Mouse (Mus musculus) CD8-positive naive resting alpha-beta T cell, adult 57 days (primary cell): Measurements from ENCODE around the gene Ryr2. TPM values are rescaled to one million over a fixed set of nuclear protein-coding genes. Genes with fewer than 3 reads are reported as not detected.

Experiments used
- total RNA-seq: library from RNA; stranded (reverse); gene quantifications from one replicate; pipeline ENCODE4 v1.2.4, GENCODE M21; 2023

Ryr2 gene
- total RNA-seq = 0.80 TPM

DNA sequence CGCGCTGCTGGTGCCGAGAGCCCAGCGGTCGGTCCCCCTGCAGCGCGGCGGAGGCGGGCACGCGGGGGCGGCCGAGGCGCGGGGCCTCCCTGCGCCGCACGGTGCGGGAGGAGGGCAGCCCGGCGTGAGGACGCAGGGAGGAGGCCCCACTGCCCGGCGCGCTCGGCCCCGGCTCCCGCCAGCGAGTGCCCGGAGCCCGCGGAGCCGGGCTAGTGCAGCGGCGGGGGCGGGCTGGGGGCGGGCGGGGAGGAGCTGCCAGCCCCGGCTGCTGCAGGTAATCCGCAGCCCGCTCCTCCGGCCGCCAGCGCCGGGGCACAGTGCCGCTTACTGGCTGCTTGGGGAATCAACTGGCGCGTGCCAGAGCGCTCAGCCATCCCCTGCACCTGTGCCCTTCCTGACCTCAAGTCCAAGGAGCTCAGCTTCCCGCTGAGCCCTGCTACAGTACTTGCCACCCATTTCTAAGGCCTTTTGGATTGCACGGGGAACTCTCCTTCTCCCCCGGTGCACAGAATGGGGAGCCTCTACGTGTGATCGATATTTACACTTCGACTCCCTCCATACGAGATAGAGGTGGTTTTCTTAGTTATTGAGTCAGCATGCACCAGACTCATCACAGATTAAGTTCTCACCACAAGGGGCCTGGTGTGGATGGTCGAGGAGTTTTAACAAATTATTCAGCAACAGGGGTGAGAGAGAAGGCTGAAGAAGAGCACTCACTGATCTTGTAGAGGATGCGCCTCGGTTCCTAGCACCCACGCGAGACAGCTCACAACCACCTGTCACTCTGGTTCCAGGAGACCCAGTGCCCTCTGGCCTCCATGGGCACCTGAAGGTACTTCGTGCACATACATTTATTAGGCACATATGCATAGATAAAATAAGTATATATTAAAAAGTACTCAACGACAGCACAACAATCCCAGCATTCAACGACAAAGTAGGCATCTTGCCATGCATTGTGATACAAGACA is at the start of gene Ryr2:
Gene Ryr2 (minus strand): TSS at position 284 of the 971 bp plus-strand sequence.

Other genes with a start within 250 kb of the Ryr2 start
- 44.6 TPM for gene Mtr, start 151.2 kb upstream of the Ryr2 start, total RNA-seq
- gene Actn2, start 233.8 kb upstream of the Ryr2 start, total RNA-seq = 48.9 TPM